Mouse (Mus musculus): ENCODE results near the gene Myo18a.

Gene Myo18a

GRCm38 (mm10) chr11:77795216-77795615, 32.2 kb downstream of the Myo18a start:
- no peak for DNase-seq (ENCODE audit: low spot score in 2 of 2)

- no peak for DNase-seq (ENCODE audit: low spot score in 2 of 2)
These were observed 37.4 kb downstream of the Myo18a start for GRCm38 (mm10) chr11:77800491-77800868.

DNA sequence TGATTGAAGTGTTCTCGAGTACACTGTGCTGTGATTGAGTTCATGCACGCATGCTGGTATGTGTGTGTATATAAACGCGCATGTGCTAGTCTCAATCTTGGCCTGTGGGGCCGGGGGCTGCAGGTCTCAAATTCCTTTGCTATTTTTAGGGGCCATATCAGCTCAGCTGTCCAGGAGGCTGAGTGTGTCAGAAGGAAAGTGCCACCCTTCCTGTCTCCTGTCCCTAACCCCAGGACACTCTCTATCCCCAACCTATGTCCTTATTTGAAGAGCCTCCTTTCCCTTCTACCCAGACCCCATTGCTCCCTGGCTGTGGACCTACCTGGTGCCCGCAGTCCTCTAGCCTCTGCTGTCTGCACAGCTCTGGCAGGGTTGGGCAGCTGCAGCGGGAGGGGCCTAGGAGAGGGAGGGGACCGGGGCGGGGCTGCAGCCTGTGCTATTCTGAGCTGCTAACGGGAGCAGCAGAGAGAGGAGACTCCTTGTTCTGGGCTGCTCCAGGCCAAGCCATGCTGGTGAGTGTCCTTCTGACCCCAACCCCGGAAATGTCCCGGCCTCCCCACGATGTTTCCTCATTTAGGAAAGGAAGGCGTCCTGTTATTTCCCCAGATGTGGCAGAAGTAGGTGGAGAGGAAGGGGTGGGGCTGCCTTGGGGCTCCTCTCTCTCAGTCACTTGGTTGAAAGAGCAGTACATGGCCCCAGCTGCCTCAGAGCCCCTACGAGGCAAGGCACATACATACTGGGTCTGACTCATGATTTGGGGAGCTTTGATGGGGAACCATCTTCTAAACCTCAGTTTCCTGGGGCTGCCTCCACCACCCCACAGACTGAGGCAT, 38.0 kb downstream of the Myo18a start:
- peak; percentile 55 to 69 for DNase-seq (ENCODE audit: low spot score in 2 of 2)

DNA sequence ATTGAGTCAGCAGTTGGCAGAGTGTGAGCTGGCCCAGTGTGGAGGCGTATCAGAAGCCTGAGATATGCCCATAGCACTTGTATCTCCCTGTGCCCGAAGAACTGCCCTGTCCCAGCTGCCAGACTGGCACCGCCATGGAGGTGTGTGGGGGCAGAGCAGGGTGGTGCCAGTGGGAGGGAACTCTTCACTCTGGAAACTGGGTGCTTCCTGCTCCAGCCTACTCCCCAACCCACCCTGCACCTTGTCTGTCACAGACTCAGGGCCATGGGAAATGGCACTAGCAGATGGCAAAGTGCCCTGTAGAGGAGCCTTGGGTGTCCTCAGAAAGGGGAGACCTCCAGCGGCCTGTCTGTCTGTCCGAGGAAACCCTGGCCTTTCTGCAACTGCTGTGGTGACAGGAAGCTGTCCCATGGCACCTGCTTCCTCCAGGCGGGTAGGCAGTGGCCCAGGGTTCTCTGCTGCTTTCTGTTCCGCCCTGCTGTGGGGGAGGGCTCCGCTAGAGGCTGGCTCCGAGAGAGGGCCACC, 39.4 kb downstream of the Myo18a start:
- peak; percentile 45 to 59 for DNase-seq (ENCODE audit: low spot score in 2 of 2)

DNA sequence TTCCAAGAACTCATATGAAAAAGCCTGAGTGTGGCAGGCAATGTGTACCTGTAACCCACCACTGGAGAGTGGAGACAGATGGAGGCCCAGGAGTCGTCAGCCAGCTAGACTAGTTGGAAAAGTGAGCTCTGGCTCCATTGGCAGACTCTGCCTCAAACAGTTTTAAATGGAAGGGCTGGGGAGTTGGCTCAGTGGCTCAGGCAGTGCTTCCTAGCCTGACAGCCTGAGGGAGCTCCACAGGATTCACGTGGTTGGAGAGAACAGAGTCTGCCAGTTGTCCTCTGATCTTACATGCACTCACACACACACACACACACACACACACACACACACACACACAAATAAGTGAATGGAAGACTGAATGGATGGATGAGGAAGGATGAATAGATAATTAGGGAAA, 43.2 kb downstream of the Myo18a start:
- DNase-seq (ENCODE audit: low spot score in 2 of 2): no peak

GRCm38 (mm10) chr11:77806855-77807254, 43.8 kb downstream of the Myo18a start:
- no peak for DNase-seq (ENCODE audit: low spot score in 2 of 2)

DNA sequence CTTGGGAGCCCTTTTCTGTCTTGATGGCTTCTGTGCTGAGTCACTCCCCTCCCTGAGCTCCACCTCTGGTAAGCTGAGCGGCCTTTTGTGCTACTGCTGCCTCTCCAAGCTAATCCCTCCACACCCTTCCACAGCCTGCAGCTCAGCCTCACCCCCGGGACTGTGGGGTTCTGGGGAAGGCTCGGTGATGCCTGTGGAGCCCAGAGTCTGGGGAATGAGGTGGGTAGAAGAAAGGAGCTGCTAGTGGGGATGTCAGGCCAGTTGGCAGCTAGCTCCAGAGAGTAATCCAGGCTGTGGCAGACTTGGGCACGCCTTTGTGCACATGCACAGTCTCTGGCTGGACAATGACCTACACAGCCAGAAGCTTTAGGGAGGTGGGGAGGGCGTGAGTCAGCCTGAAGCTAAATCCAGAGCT, 45.0 kb downstream of the Myo18a start:
- no peak for DNase-seq (ENCODE audit: low spot score in 2 of 2)

- DNase-seq (ENCODE audit: low spot score in 2 of 2): no peak
These were observed 46.2 kb downstream of the Myo18a start for GRCm38 (mm10) chr11:77809215-77809614.

- DNase-seq (ENCODE audit: low spot score in 2 of 2): no peak
These were observed 47.0 kb downstream of the Myo18a start for GRCm38 (mm10) chr11:77810018-77810417.

DNA sequence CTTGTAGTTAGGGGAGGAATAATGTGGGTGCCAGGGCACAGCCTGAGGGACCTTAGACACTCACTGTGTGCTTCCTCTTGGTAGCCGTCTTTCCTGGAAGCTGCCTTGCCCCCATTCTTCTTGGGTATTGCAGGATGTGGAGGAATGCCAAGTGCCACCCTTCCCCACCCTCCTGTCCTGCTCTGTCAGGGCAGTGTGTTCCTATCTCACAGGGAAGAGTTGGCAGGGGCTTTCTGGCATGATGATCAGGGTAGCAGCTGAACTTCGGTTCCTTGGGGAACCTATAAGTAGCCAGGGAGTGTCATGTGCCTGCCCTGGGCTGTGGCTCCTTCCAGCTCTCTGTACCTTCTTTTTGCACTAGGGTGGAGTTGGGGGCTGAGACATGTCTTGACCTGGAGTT, 50.9 kb downstream of the Myo18a start:
- DNase-seq (ENCODE audit: low spot score in 2 of 2): no peak

DNA sequence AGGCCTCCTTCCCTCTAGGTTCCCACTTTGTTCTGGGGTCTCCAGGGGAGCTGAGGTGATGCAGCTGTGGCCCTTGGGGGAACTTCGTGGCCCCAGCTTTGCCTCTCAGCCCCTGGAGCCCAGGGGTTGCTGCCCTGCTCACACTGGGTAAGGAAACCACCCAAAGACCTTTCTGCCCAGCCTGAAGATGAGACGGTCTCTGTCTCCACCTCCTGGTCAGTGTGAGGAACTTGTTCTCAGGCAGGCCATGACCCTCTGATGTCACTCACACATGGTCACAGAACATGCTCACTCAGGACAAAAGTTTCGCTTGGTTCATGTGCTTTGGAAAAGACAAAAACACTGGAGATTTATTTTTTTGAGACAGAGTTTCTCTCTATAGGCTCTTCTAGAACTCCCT, 53.0 kb downstream of the Myo18a start:
- DNase-seq (ENCODE audit: low spot score in 2 of 2): peak; percentile 63 to 80

DNA sequence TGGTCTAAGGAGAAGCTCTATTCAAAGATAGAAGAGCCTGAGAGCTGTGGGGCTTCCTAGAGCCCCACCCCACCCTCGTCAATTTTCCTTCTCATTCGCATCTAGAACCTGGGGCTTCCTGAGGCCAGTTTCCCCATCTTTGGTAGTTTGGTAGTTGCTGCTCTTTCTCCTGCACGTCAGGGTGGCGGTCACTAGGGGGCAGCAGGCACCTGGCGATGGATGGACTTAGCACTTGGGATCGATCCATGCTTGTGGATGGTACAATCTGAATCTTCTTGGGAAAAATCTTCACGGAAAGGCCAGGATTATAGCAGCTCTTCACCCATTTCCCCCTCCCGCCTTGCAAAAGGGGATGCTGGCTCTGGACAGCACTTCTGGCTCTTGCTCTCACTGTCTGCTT, 58.6 kb downstream of the Myo18a start:
- DNase-seq (ENCODE audit: low spot score in 2 of 2): no peak

GRCm38 (mm10) chr11:77822781-77823180, 59.7 kb downstream of the Myo18a start:
- DNase-seq (ENCODE audit: low spot score in 2 of 2): peak; percentile 31 to 56

DNA sequence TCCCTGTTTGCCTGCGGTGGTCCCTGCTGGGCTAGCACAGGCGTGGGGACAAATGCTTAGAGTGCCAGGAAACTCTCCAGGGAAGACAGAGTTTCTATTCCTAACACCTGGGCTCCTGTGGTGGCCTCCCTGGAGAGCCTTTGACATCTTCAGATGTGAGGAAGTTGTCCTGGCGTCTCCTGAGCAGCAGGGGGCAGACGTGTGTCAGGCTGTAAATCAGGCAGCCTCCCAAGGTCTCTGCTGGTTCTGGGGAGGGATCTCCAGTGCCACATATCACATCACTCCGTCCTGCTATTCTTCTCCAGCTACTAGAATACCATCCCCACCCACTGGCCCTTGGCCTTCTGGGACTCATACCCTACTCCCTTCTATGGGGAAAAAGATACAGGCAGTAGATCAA, 62.8 kb downstream of the Myo18a start:
- peak; percentile 17 to 36 for DNase-seq (ENCODE audit: low spot score in 2 of 2)

GRCm38 (mm10) chr11:77826311-77826710, 63.3 kb downstream of the Myo18a start:
- DNase-seq (ENCODE audit: low spot score in 2 of 2): no peak

GRCm38 (mm10) chr11:77827241-77827995, 64.4 kb downstream of the Myo18a start:
- DNase-seq (ENCODE audit: low spot score in 2 of 2): peak; percentile 54 to 72

DNA sequence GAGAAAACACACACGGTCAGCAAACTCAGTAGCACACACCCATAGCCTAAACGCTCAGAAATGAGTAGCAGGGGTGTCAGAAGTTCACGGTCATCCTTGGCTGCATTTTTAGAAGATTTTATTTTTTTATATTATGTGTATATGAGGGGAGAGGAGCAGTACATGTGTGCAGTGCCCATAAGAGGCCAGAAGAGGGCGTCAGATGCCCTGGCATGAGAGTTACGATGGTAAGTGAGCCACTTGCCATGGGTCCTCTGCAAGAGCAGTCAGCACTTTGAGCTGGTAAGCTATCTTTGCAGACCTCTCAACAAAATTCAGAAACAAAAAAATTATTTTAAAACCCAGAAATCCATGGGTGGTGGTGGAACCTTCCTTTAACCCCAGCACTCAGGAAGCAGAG, 65.1 kb downstream of the Myo18a start:
- DNase-seq (ENCODE audit: low spot score in 2 of 2): no peak

- DNase-seq (ENCODE audit: low spot score in 2 of 2): no peak
These were observed 66.2 kb downstream of the Myo18a start for GRCm38 (mm10) chr11:77829043-77829841.

DNA sequence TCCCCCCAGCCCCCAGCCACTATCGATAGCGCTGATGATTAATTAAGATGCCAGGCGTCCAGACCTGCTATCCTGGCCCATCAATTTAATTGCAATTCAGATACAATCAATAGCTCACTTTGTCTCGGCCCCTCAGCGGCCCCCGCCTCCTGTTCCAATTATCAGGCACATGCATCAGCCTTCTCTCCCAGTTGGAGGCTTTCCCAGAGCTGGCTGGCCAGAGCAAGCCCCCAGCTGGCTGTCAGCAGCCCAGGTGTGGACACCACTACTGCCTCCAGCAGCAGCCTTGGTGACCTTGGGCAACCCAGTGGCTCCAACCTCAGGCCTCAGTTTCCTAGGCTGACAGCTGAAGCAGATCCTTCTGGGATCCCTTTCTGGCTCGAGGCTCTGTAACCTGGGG, 67.8 kb downstream of the Myo18a start:
- DNase-seq (ENCODE audit: low spot score in 2 of 2): no peak

GRCm38 (mm10) chr11:77832541-77832940, 69.5 kb downstream of the Myo18a start:
- no peak for DNase-seq (ENCODE audit: low spot score in 2 of 2)

- DNase-seq (ENCODE audit: low spot score in 2 of 2): no peak
These were observed 72.1 kb downstream of the Myo18a start for GRCm38 (mm10) chr11:77835109-77835508.

DNA sequence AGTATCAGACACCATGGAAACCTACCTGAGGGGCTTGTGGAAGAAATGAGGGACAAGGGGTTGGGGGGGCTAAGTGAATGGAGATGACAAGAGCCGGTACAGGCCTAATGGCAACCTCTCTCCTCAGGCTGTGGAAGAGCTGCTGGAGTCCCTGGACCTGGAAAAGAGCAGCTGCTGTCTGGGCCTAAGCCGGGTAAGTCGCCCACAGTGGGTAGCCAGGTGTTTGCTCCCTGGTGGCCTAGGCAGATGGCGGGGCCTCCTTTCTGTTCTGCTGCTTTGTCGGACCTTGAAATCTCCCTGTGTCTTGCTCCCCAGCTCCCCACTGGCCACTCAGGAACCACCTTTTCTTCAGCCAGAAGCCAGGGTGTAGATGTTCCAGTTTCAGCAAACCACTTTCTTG, 73.2 kb downstream of the Myo18a start:
- no peak for DNase-seq (ENCODE audit: low spot score in 2 of 2)

Data from natural killer cell, adult 2 months (primary cell).